Mouse (Mus musculus) cerebellum, adult 2 months (tissue): ENCODE data around the gene Rnf121.

Source experiments
- CTCF ChIP-seq: fragments of 200-500 bp; IDR thresholded peaks from 2 replicates; pipeline ENCODE4 v1.5.1; 2011; ENCODE audit warnings: low read depth, mild to moderate bottlenecking, control low read depth, low read length, moderate library complexity, borderline replicate concordance; ENCODE audit not compliant: insufficient read depth
- POLR2A ChIP-seq: fragments of 200-500 bp; IDR thresholded peaks from 2 replicates; pipeline ENCODE4 v1.6.1; 2011; ENCODE audit warnings: low read length, control low read depth, borderline replicate concordance; ENCODE audit not compliant: insufficient read depth

DNA sequence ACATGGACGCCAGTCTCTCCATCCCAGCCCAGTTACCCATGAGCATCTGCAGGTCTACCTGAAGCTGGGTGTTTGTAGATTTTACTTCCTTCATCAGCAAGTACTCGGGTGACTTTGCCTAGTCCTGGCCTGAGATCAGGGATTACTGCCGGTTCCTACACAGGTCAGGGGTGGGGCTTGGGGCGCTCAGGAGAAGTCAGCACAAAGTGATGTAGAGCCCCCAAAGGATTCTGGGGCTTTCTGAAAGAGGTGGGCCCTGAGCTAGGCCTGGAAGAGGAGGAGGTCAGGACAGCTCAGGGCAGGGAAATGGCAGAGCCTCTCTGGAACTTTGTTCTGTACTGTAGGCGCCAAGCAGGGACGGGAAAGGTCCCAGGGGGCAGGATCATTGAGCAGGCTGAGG, 37.4 kb upstream of the Rnf121 start:
- TF ChIP-seq CTCF (no peak), POLR2A (no peak)
